Mouse (Mus musculus) gonadal fat pad, adult 2 months (tissue): ENCODE results near the gene Cnksr1. TPM values are rescaled to one million over a fixed set of nuclear protein-coding genes. Genes with fewer than 3 reads are reported as not detected.

Experiments used
- DNase-seq: peaks from one replicate; pipeline ENCODE4 v3.0.0-alpha.2; 2012; ENCODE audit warnings: low read depth
- polyA plus RNA-seq: library from polyadenylated mRNA; depleted of rRNA; stranded (reverse); fragments of >200 nt; gene quantifications from 2 replicates; pipeline ENCODE4 v1.2.3, GENCODE M21; 2012; rRNA removed

Cnksr1 gene
- polyA plus RNA-seq, 1 experiment: 8.7 TPM

DNA sequence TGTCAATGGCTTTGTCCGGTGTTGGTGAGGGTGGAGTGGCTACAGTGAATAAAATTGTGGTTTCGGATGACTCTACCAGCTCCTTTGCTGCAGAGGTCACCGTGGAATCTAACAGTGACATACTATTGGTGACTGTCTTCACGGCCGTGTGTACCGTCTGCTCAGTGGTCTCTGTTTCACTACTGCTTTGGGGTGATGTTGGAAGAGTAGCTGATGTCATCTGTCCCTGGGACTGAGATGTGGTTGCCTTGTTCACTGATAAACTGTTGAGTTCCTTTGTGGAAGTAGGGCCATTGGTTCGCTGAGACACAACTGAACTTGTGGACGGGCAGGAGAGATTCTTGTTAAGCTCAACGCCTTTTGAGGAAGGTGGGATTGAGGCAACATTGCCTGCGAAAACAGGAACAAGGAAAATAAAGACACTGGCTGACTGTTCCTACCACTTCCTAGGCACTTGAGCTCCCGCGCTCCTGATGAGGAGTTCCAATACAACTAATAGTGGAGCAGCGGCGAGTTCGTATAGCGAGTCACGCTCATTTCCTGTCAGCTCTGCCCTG is 34.8 kb downstream of the Cnksr1 start:
- no peak for DNase-seq

- no peak for DNase-seq
Observed at GRCm38 (mm10) chr4:134202904-134203303, 35.3 kb downstream of the Cnksr1 start, which contains the start of gene Gm7534. Gene Gm7534, minus strand, starts transcription at chr4:134203004.

- no peak for DNase-seq
Observed at GRCm38 (mm10) chr4:134199371-134199770, 38.8 kb downstream of the Cnksr1 start.

DNA sequence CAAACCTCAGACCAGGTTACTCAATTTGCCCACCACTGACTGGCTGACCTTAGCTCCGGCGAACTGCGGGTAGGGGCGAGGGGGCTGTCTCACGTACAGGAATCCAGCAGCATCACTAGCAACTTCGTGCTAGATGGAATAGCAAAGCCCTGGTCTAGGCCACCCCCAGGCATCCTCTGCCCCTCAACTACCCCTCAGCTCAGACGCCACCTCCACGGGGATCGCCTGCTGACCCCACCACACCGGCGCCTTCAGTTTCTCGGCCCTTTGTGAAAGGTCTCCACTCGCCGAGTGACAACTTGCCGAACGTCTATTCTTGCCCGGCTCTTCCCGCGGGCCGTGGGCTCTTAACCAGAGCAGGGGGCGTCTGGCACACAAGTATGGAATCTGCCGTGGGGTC is 51.9 kb downstream of the Cnksr1 start:
- no peak for DNase-seq

DNA sequence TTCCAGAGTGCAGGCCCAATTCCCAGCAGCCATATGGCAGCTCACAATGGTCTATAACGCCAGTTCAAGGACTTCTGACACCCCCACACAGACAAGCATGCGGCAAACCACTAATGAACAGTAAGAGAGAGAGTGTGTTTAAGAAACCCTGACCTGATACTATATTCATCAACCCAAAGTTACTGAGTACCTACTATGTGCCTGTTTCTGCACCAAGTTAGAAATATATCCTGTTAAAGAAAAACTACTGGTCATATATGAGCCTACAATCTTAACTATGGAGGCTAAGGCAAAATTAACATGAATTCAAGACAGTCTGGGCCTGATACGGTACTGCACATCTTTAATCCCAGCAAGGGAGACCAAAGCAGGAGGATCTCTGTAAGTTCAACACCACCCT is 52.6 kb downstream of the Cnksr1 start:
- no peak for DNase-seq

DNA sequence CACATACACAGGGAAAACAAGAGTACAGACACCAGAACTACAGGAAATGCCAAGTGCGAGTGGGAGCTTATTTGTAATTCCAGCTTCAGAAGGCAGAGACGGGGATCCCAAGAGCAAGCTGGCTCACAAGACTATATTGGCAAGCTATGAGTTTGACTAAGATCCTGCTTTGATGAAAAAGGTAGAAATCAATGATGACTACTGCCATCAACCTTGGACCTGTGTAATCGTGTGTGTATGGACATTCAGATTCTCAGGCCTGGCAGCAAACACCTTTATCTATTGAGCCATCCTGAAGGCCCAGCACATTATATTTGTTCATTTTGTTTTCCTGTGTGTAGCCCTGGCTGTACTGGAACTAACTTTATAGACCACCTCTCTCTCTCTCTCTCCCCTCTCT is 54.5 kb downstream of the Cnksr1 start:
- no peak for DNase-seq

DNA sequence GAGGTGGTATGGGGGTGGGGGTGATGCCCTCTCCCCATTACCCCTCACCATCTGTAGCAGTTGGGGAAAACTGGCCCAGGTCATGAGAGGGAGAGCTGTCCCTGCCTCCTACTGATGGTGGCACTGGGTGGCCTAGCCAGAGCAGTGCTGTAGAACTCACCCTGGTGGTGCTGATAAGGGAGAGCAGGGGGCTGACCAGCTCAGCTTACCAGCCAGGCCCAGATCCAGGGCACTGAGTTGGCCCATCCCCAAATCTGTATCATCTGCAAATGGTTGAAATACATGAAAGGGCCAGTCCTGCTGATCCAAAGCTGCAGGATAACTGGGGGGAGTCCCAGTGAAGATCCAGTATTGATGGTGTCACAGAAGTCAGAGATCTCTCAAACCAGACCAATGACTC is 56.4 kb downstream of the Cnksr1 start:
- no peak for DNase-seq

DNA sequence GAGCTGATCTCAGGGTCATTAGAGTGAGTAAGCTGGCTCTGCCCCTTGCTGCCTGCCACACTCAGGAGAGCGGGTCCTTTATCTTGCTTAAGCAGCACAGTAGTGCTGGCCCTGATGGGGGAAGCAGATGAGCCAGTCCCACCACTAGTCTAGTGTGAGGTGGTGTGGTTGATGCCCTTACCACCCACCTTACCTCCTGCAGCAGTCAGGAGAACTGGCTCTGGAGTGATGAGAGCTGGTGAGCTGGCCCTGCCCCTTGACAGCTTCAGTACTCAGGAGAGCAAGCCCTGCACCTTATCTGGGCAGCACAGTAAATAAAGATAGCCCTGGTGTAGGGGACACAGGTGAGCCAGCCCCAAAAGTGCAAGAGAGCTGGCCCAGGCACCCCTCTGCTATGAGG is 57.1 kb downstream of the Cnksr1 start:
- DNase-seq: no peak

Other genes with a start within 250 kb of the Cnksr1 start
- 40.2 and 50.3 TPM in 2 replicates for gene Dhdds, start 237.5 kb downstream of the Cnksr1 start, polyA plus RNA-seq
- not detected in 2 replicates for gene Lin28a, start 219.6 kb downstream of the Cnksr1 start, polyA plus RNA-seq
- gene Zfp683, start 184.6 kb downstream of the Cnksr1 start, polyA plus RNA-seq: 0.42 and 0.84 TPM in 2 replicates
- gene Crybg2, start 177.6 kb downstream of the Cnksr1 start, polyA plus RNA-seq: 3.1 and 4.5 TPM in 2 replicates
- gene Cd52, start 143.3 kb downstream of the Cnksr1 start, polyA plus RNA-seq: 1,433 and 3,556 TPM in 2 replicates
- gene Ubxn11, start 135.8 kb downstream of the Cnksr1 start, polyA plus RNA-seq: 22.2 and 28.3 TPM in 2 replicates
- gene Sh3bgrl3, start 109.6 kb downstream of the Cnksr1 start, polyA plus RNA-seq: 935 and 1,090 TPM in 2 replicates
- 21.3 and 29.8 TPM in 2 replicates for gene Cep85, start 51.3 kb downstream of the Cnksr1 start, polyA plus RNA-seq
- not detected in 2 replicates for gene Gm7534, start 35.4 kb downstream of the Cnksr1 start, polyA plus RNA-seq
- 0.23 and 0.56 TPM in 2 replicates for gene Catsper4, start 11.0 kb downstream of the Cnksr1 start, polyA plus RNA-seq
- 0.05 TPM in 1 of 2 replicates, not detected in the other for gene E130218I03Rik, start 5.3 kb upstream of the Cnksr1 start, polyA plus RNA-seq
- 8.7 and 8.9 TPM in 2 replicates for gene Zfp593, start 7.2 kb upstream of the Cnksr1 start, polyA plus RNA-seq
- gene Gm30191, start 8.5 kb upstream of the Cnksr1 start, polyA plus RNA-seq: not detected in 2 replicates
- 15.0 and 15.6 TPM in 2 replicates for gene Grrp1, start 15.7 kb upstream of the Cnksr1 start, polyA plus RNA-seq
- 6.8 and 8.3 TPM in 2 replicates for gene Pdik1l, start 49.5 kb upstream of the Cnksr1 start, polyA plus RNA-seq
- gene Trim63, start 76.7 kb upstream of the Cnksr1 start, polyA plus RNA-seq: 1.0 and 1.1 TPM in 2 replicates
- 41.8 and 53.7 TPM in 2 replicates for gene Slc30a2, start 104.8 kb upstream of the Cnksr1 start, polyA plus RNA-seq
- 2.7 and 3.2 TPM in 2 replicates for gene Extl1, start 145.5 kb upstream of the Cnksr1 start, polyA plus RNA-seq
- gene Pafah2, start 157.9 kb upstream of the Cnksr1 start, polyA plus RNA-seq: 47.4 and 66.4 TPM in 2 replicates
- gene Stmn1, start 229.9 kb upstream of the Cnksr1 start, polyA plus RNA-seq: 3.5 and 7.7 TPM in 2 replicates